Mouse (Mus musculus) kidney, adult 2 months (tissue): ENCODE measurements around the gene Pagr1b.

Experiments used
- CTCF ChIP-seq: fragments of 200-500 bp; conservative IDR thresholded peaks from 2 replicates; pipeline ENCODE4 v1.5.1; 2011; ENCODE audit warnings: low read depth, mild to moderate bottlenecking, control low read depth, low read length, moderate library complexity, mixed read lengths; ENCODE audit not compliant: insufficient read depth, insufficient read length
- POLR2A ChIP-seq: fragments of 200-500 bp; IDR thresholded peaks from one replicate; pipeline ENCODE4 v1.6.1; 2011; ENCODE audit warnings: low read depth, low read length, control low read depth

DNA sequence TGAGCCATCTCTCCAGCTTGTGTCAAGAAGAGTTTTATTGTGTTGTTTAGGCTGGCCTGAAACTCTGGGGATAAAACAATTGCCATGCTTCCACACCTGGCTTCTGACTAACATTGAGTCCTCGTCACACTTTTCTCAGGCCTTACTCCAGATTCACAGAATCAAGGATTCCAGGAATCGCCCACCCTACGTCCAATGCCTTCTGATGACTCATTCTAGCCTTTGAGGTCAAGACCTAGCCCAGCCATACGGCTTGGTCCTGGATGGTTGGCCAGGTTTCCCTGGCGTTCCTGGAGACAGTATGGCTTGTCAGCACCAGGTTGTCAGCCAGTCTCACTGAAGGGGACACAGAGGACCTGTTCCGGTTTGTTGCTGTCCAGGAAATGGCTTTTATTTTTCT lies 3.9 kb downstream of the Pagr1b start:
- TF ChIP-seq POLR2A (no peak), CTCF (no peak)
